Mouse (Mus musculus) C2C12 (cell line): ENCODE results near the gene Olfr1048. TPM values are rescaled to one million over a fixed set of nuclear protein-coding genes. Genes with fewer than 3 reads are reported as not detected.

Experiments
- H3K27me3 ChIP-seq: one replicate; pipeline ENCODE4 v1.6.1; 2011; ENCODE audit not compliant: control insufficient read depth, insufficient read depth, insufficient read length
- H3K36me3 ChIP-seq: one replicate; pipeline ENCODE4 v1.6.1; 2011; ENCODE audit not compliant: control insufficient read depth, insufficient read depth
- H3K4me3 ChIP-seq: one replicate; pipeline ENCODE4 v1.5.1; 2011; ENCODE audit warnings: mild to moderate bottlenecking, control low read depth; ENCODE audit not compliant: poor library complexity, insufficient read depth, severe bottlenecking
- H3K79me2 ChIP-seq: one replicate; pipeline ENCODE4 v1.6.1; 2011; ENCODE audit not compliant: control insufficient read depth, insufficient read depth
- H3K79me3 ChIP-seq: one replicate; pipeline ENCODE4 v1.6.1; 2011; ENCODE audit warnings: low read depth, control low read depth
- H3ac ChIP-seq: one replicate; pipeline ENCODE3; 2011; ENCODE audit warnings: low read depth; ENCODE audit not compliant: control insufficient read depth, insufficient read length
- CEBPB ChIP-seq: IDR thresholded peaks from one replicate; pipeline ENCODE4 v1.6.1; 2011; ENCODE audit warnings: low read depth, mild to moderate bottlenecking, control low read depth, moderate library complexity
- CTCF ChIP-seq: IDR thresholded peaks from one replicate; pipeline ENCODE4 v1.5.1; 2011; ENCODE audit not compliant: control insufficient read depth, insufficient read depth, insufficient read length
- FOSL1 ChIP-seq: IDR thresholded peaks from one replicate; pipeline ENCODE4 v1.8.0; 2011; ENCODE audit warnings: mild to moderate bottlenecking, low read length; ENCODE audit not compliant: poor library complexity, insufficient read depth, severe bottlenecking
- polyA plus RNA-seq: library from polyadenylated mRNA; unstranded; fragments of >200 nt; fragmentation: generic; extraction: Trizol; gene quantifications from one replicate; pipeline ENCODE4 v1.2.1, GENCODE M21; 2012; ENCODE audit warnings: missing spikeins

Olfr1048 gene
- polyA plus RNA-seq, 1 experiment = not detected

DNA sequence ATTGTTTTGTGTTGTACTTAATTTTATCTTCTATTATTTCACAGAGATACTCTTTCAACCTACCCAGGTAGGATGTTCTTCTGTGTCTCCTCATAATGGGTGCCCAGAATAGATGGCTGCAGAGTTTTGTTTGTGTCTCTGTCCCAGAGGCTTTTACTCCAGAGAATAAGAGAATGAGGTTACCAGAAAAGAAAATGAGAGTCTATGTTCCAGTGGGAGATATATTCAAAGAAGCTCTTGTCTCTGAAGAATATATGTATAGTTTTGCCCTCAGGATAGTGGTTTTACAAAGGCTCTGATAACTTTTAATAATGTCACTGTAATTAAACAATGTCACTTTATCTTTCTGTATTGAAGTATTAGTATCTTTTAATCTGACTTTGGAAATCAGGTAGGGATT lies 54.5 kb downstream of the Olfr1048 start, which contains the start of gene Olfr52:
Gene Olfr52, minus strand, starts transcription at position 101 of the 400 bp plus-strand sequence.
- TF ChIP-seq FOSL1 (no peak), CTCF (no peak), CEBPB (no peak)
- no peaks in the 10 kb centered on the region for H3K79me3 ChIP-seq
- H3K27me3 ChIP-seq = no peaks in the 10 kb centered on the region
- no peaks in the 10 kb centered on the region for H3K79me2 ChIP-seq
- H3K4me3 ChIP-seq = no peak within 1 kb of the TSS
- no peak within 1 kb of the TSS for H3ac ChIP-seq
- no peaks in the 10 kb centered on the region for H3K36me3 ChIP-seq

Other genes with a start within 250 kb of the Olfr1048 start
- not detected for gene Olfr1031, start 250.0 kb downstream of the Olfr1048 start, polyA plus RNA-seq
- not detected for gene Olfr1032, start 234.7 kb downstream of the Olfr1048 start, polyA plus RNA-seq
- not detected for gene Olfr1033, start 219.7 kb downstream of the Olfr1048 start, polyA plus RNA-seq
- not detected for gene Olfr1034, start 194.4 kb downstream of the Olfr1048 start, polyA plus RNA-seq
- gene Olfr1036, start 166.3 kb downstream of the Olfr1048 start, polyA plus RNA-seq = not detected
- gene Olfr1037, start 152.9 kb downstream of the Olfr1048 start, polyA plus RNA-seq = not detected
- gene Olfr1039, start 104.4 kb downstream of the Olfr1048 start, polyA plus RNA-seq = not detected
- gene Olfr1040, start 93.6 kb downstream of the Olfr1048 start, polyA plus RNA-seq = not detected
- not detected for gene Olfr1042, start 78.5 kb downstream of the Olfr1048 start, polyA plus RNA-seq
- not detected for gene Olfr1043, start 72.8 kb downstream of the Olfr1048 start, polyA plus RNA-seq
- not detected for gene Olfr1044, start 62.5 kb downstream of the Olfr1048 start, polyA plus RNA-seq
- gene Olfr52, start 54.6 kb downstream of the Olfr1048 start, polyA plus RNA-seq = not detected
- not detected for gene Olfr1045, start 37.3 kb downstream of the Olfr1048 start, polyA plus RNA-seq
- gene Olfr1046, start 21.0 kb downstream of the Olfr1048 start, polyA plus RNA-seq = not detected
- not detected for gene Olfr1047, start 8.9 kb downstream of the Olfr1048 start, polyA plus RNA-seq
- not detected for gene Olfr1049, start 18.0 kb upstream of the Olfr1048 start, polyA plus RNA-seq
- not detected for gene Olfr1051, start 38.8 kb upstream of the Olfr1048 start, polyA plus RNA-seq
- gene Olfr1052, start 52.2 kb upstream of the Olfr1048 start, polyA plus RNA-seq = not detected
- not detected for gene Olfr1053, start 75.0 kb upstream of the Olfr1048 start, polyA plus RNA-seq
- not detected for gene Olfr1054, start 95.1 kb upstream of the Olfr1048 start, polyA plus RNA-seq
- gene Olfr1055, start 110.0 kb upstream of the Olfr1048 start, polyA plus RNA-seq = not detected
- not detected for gene Olfr1056, start 122.2 kb upstream of the Olfr1048 start, polyA plus RNA-seq
- gene Olfr1057, start 138.1 kb upstream of the Olfr1048 start, polyA plus RNA-seq = not detected
- not detected for gene Olfr1058, start 148.3 kb upstream of the Olfr1048 start, polyA plus RNA-seq
- gene Olfr1061, start 173.8 kb upstream of the Olfr1048 start, polyA plus RNA-seq = not detected
- gene Olfr1062, start 186.5 kb upstream of the Olfr1048 start, polyA plus RNA-seq = not detected
- gene Olfr1065, start 210.3 kb upstream of the Olfr1048 start, polyA plus RNA-seq = not detected
- not detected for gene Olfr1066, start 216.0 kb upstream of the Olfr1048 start, polyA plus RNA-seq
- gene Olfr228, start 247.1 kb upstream of the Olfr1048 start, polyA plus RNA-seq = not detected